In the genomic region with DNA sequence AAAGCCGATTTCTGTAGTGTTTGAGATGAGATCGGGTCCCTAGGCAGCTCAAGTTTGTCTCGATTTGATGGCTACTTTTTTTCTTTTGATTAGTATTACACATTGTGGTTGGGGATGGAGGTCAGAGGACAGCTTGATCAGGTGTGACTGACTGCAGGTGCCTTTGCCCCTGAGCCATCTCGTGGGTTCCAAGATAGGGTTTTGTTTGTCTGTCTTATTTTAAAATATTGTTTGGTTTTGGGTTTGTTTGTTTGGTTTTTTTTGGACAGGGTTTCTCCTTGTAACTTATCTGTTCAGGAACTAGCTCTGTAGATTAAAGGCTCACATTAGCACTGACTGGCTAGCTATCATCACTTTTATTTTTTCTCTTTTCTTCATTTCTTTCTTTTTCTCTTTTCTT, we compare ENCODE assay signal across 17 mouse cellular contexts. TPM values are rescaled to one million over a fixed set of nuclear protein-coding genes. Genes with fewer than 3 reads are reported as not detected.
A peak's percentile ranks its signal among the peaks of the same experiment; 100 is the strongest.
DNase-seq lines count a peak whose midpoint lies in the region; ATAC-seq lines count a peak whose summit lies in the region.
"Had no signal": no experiment of that assay in that cellular context is flagged by ENCODE, and none has a peak within 500 bp of the region (broad histone marks: within the 10 kb centered on the region; RNA-seq: fewer than 3 reads in every experiment).

No protein-coding gene starts in this region.

- no peaks in the 10 kb centered on the region for H3K27me3 ChIP-seq in heart, embryonic 16.5 days (ENCODE audit: control insufficient read depth, insufficient read depth, low read length)
- H3K27me3 ChIP-seq in midbrain, embryonic 12.5 days: 0 out of 2 replicates have a peak, but pooled peaks cover 13% of the 10 kb centered on the region
- no peaks in the 10 kb centered on the region for H3K27me3 ChIP-seq in midbrain, embryonic 15.5 days (replicated peaks)
- no peaks in the 10 kb centered on the region for H3K27me3 ChIP-seq in embryonic facial prominence, embryonic 15.5 days
- H3K27me3 ChIP-seq: liver, embryonic 15.5 days had no signal

- peak overlapping the region; percentile 79 for H3K27ac ChIP-seq in heart, embryonic 16.5 days (ENCODE audit: low read length)
- H3K27ac ChIP-seq in midbrain, embryonic 12.5 days (replicated peaks): 0 out of 2 replicates have a peak overlapping the region, but pooled peaks have one; percentile 46
- no peak overlapping the region for H3K27ac ChIP-seq in midbrain, embryonic 15.5 days
- peak overlapping the region; percentile 83 for H3K27ac ChIP-seq in embryonic facial prominence, embryonic 15.5 days (replicated peaks)
- 0 out of 2 replicates have a peak overlapping the region, but pooled peaks have one; percentile 94 for H3K27ac ChIP-seq in macrophage

- no peak for ATAC-seq in heart, embryonic 16.5 days (replicated peaks; ENCODE audit: extremely low read depth, insufficient read depth, low FRiP score)
- ATAC-seq in midbrain, embryonic 12.5 days (ENCODE audit: low FRiP score, low read depth): no peak
- no peak for ATAC-seq in midbrain, embryonic 15.5 days (replicated peaks)
- ATAC-seq in embryonic facial prominence, embryonic 15.5 days (ENCODE audit: insufficient number of reproducible peaks, low FRiP score, low TSS enrichment, low read depth): no peak

- peaks cover 12% of the 10 kb centered on the region for H3K36me3 ChIP-seq in heart, embryonic 16.5 days (ENCODE audit: control insufficient read depth, insufficient read depth)
- 0 out of 2 replicates have a peak, but pooled peaks cover 3% of the 10 kb centered on the region for H3K36me3 ChIP-seq in midbrain, embryonic 12.5 days
- H3K36me3 ChIP-seq in midbrain, embryonic 15.5 days (replicated peaks): no peaks in the 10 kb centered on the region
- H3K36me3 ChIP-seq in embryonic facial prominence, embryonic 15.5 days: peaks cover 10% of the 10 kb centered on the region
- 0 out of 2 replicates have a peak, but pooled peaks cover 2% of the 10 kb centered on the region for H3K36me3 ChIP-seq in macrophage (ENCODE audit: inconsistent target)

- DNase-seq in heart, postnatal 25 days (ENCODE audit: low spot score): no peak
- DNase-seq in thymus, postnatal 4 days: no peak
- no peak for DNase-seq in right cerebral cortex, adult 2 months (ENCODE audit: low spot score in 2 of 2)
- DNase-seq: adrenal gland, postnatal 25 days; cerebellum, adult 11 months; embryo, embryonic 11 days; heart, postnatal 4 days; kidney, adult 9 months had no signal

- no peak overlapping the region for H3K4me2 ChIP-seq in heart, embryonic 16.5 days (ENCODE audit: low read depth, low read length)
- H3K4me2 ChIP-seq in midbrain, embryonic 12.5 days (replicated peaks): no peak overlapping the region
- H3K4me2 ChIP-seq in midbrain, embryonic 15.5 days: no peak overlapping the region
- H3K4me2 ChIP-seq in embryonic facial prominence, embryonic 15.5 days (replicated peaks): no peak overlapping the region

- WGBS in heart, embryonic 16.5 days: 84% methylated on average over 4 of the region's 4 CpGs
- WGBS in midbrain, embryonic 12.5 days: 78% methylated on average over 4 of the region's 4 CpGs
- WGBS in midbrain, embryonic 15.5 days: 78% methylated on average over 4 of the region's 4 CpGs
- WGBS in embryonic facial prominence, embryonic 15.5 days: 78% methylated on average over 4 of the region's 4 CpGs
- WGBS in macrophage (ENCODE audit: missing documents): 93% methylated on average over 4 of the region's 4 CpGs

- H3K9me3 ChIP-seq in heart, embryonic 16.5 days (replicated peaks; ENCODE audit: control insufficient read depth, low read length): no peaks in the 10 kb centered on the region
- no peaks in the 10 kb centered on the region for H3K9me3 ChIP-seq in midbrain, embryonic 12.5 days
- H3K9me3 ChIP-seq in midbrain, embryonic 15.5 days: no peaks in the 10 kb centered on the region
- H3K9me3 ChIP-seq in embryonic facial prominence, embryonic 15.5 days (replicated peaks): no peaks in the 10 kb centered on the region
- H3K9me3 ChIP-seq: liver, embryonic 15.5 days had no signal

- no peak overlapping the region for H3K9ac ChIP-seq in heart, embryonic 16.5 days (ENCODE audit: low read length)
- no peak overlapping the region for H3K9ac ChIP-seq in midbrain, embryonic 12.5 days (replicated peaks)
- H3K9ac ChIP-seq in midbrain, embryonic 15.5 days: no peak overlapping the region
- H3K9ac ChIP-seq in embryonic facial prominence, embryonic 15.5 days: no peak overlapping the region

- peaks cover 36% of the 10 kb centered on the region for H3K79me2 ChIP-seq in macrophage (ENCODE audit: inconsistent target)

- intact Hi-C loops in heart, postnatal 25 days (cut with DNase I): no loop called here

- H3K4me1 ChIP-seq in heart, embryonic 16.5 days (ENCODE audit: control insufficient read depth, insufficient read depth, low read length): peaks cover 44% of the 10 kb centered on the region
- H3K4me1 ChIP-seq in midbrain, embryonic 12.5 days: peaks cover 49% of the 10 kb centered on the region
- peaks cover 47% of the 10 kb centered on the region for H3K4me1 ChIP-seq in midbrain, embryonic 15.5 days
- H3K4me1 ChIP-seq in embryonic facial prominence, embryonic 15.5 days: peaks cover 49% of the 10 kb centered on the region

- no peak overlapping the region for H3K4me3 ChIP-seq in heart, embryonic 16.5 days (ENCODE audit: low read length)
- no peak overlapping the region for H3K4me3 ChIP-seq in midbrain, embryonic 12.5 days
- H3K4me3 ChIP-seq in midbrain, embryonic 15.5 days: no peak overlapping the region
- H3K4me3 ChIP-seq in embryonic facial prominence, embryonic 15.5 days (replicated peaks): no peak overlapping the region
- H3K4me3 ChIP-seq in macrophage (ENCODE audit: inconsistent target): no peak overlapping the region

RNA-seq across cellular contexts. Expression of a gene that starts 0.9 kb away (rescaled TPM):
- polyA plus RNA-seq in heart, embryonic 16.5 days (2015; fragmentation: Nextera tagmentation; extraction: Ambion mirVana): 1,672 and 1,922 TPM in 2 replicates
- 100 to 1,000 TPM; 119 to 136 TPM for total RNA-seq in heart, postnatal 25 days (2021)
- 1,057 and 1,083 TPM in 2 replicates for polyA plus RNA-seq in midbrain, embryonic 12.5 days (2016; fragmentation: Nextera tagmentation; extraction: Ambion mirVana)
- polyA plus RNA-seq in midbrain, embryonic 15.5 days (2015; fragmentation: Nextera tagmentation; extraction: Ambion mirVana): 1,044 and 1,060 TPM in 2 replicates
- 1,331 and 1,435 TPM in 2 replicates for polyA plus RNA-seq in embryonic facial prominence, embryonic 15.5 days (2015; fragmentation: Nextera tagmentation; extraction: Ambion mirVana)
- 100 to 1,000 TPM in 3 of 26 experiments, 10 to 100 TPM in 23; 12.6 to 121 (median 44.0) TPM for total RNA-seq in macrophage (2018; cell fraction: chromatin; rRNA removed)
- total RNA-seq in macrophage (2018; cell fraction: cytosol; rRNA removed): 100 to 1,000 TPM; 169 to 326 (median 246) TPM
- 100 to 1,000 TPM in 5 of 26 experiments, 10 to 100 TPM in 21; 41.3 to 178 (median 77.0) TPM for total RNA-seq in macrophage (2018; cell fraction: nucleus; rRNA removed)
- polyA plus RNA-seq in macrophage (2018): 167 to 467 TPM (median 266 TPM) in 3 replicates

RNA-seq across cellular contexts. Expression of a gene that starts 34.5 kb away (rescaled TPM):
- polyA plus RNA-seq in heart, embryonic 16.5 days (2015; fragmentation: Nextera tagmentation; extraction: Ambion mirVana): not detected in 2 replicates
- total RNA-seq in heart, postnatal 25 days (2021): not detected
- not detected in 2 replicates for polyA plus RNA-seq in midbrain, embryonic 12.5 days (2016; fragmentation: Nextera tagmentation; extraction: Ambion mirVana)
- polyA plus RNA-seq in midbrain, embryonic 15.5 days (2015; fragmentation: Nextera tagmentation; extraction: Ambion mirVana): not detected in 2 replicates
- polyA plus RNA-seq in embryonic facial prominence, embryonic 15.5 days (2015; fragmentation: Nextera tagmentation; extraction: Ambion mirVana): 0.37 and 0.84 TPM in 2 replicates
- total RNA-seq in macrophage (2018; cell fraction: chromatin; rRNA removed): not detected
- under 1 TPM; 0.10 to 0.88 (median 0.33) TPM for total RNA-seq in macrophage (2018; cell fraction: cytosol; rRNA removed)
- total RNA-seq in macrophage (2018; cell fraction: nucleus; rRNA removed): 1 to 10 TPM in 1 of 26 experiments, under 1 TPM in 2, not detected in 23; 0.72 to 1.0 (median 0.83) TPM
- 0.43 to 1.5 TPM in 2 of 3 replicates, not detected in the other for polyA plus RNA-seq in macrophage (2018)
- total RNA-seq: heart, postnatal 4 days; layer of hippocampus, postnatal 14 days had no signal
- polyA plus RNA-seq: forebrain, embryonic 16.5 days; liver, embryonic 15.5 days; neural tube, embryonic 11.5 days had no signal

RNA-seq across cellular contexts. Expression of a gene that starts 45.9 kb away (rescaled TPM):
- polyA plus RNA-seq in heart, embryonic 16.5 days (2015; fragmentation: Nextera tagmentation; extraction: Ambion mirVana): 18.0 and 18.5 TPM in 2 replicates
- 10 to 100 TPM; 37.8 to 51.5 TPM for total RNA-seq in heart, postnatal 25 days (2021)
- polyA plus RNA-seq in midbrain, embryonic 12.5 days (2016; fragmentation: Nextera tagmentation; extraction: Ambion mirVana): 50.7 and 59.1 TPM in 2 replicates
- polyA plus RNA-seq in midbrain, embryonic 15.5 days (2015; fragmentation: Nextera tagmentation; extraction: Ambion mirVana): 32.1 and 37.4 TPM in 2 replicates
- 26.5 and 27.2 TPM in 2 replicates for polyA plus RNA-seq in embryonic facial prominence, embryonic 15.5 days (2015; fragmentation: Nextera tagmentation; extraction: Ambion mirVana)
- total RNA-seq in macrophage (2018; cell fraction: chromatin; rRNA removed): 100 to 1,000 TPM in 22 of 26 experiments, 10 to 100 TPM in 4; 86.1 to 283 (median 166) TPM
- 10 to 100 TPM; 36.3 to 98.0 (median 67.3) TPM for total RNA-seq in macrophage (2018; cell fraction: cytosol; rRNA removed)
- 100 to 1,000 TPM in 14 of 26 experiments, 10 to 100 TPM in 12; 49.7 to 195 (median 108) TPM for total RNA-seq in macrophage (2018; cell fraction: nucleus; rRNA removed)
- 24.3 to 57.0 TPM (median 55.3 TPM) in 3 replicates for polyA plus RNA-seq in macrophage (2018)
